Mouse (Mus musculus): Measurements from ENCODE around the gene Ndufc1. TPM values are rescaled to one million over a fixed set of nuclear protein-coding genes. Genes with fewer than 3 reads are reported as not detected.

Gene Ndufc1
- total and polyA plus RNA-seq, 3 experiments, result 115 to 207 TPM; not detected in 1

DNA sequence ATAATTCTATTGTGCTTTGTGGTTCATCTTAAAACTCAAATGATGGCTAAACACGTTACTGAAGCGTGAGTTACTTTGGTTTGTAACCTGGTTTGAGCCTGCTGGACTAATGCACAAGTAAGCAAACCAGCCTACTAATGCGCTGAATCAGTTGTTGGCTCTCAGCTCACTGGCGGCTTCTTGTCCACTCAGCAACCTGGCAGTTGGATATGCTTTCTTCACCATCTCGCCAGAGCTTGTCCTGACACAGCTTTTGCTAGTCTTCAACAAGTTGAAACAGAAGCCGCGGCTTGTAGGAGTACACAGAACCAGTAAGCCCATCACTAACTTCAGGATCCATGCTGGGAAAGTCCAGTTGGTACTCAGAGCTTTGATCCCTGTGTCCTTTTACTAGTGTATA lies 3.7 kb upstream of the Ndufc1 start:
- Histone ChIP-seq H3K36me3 (ENCODE audit: control insufficient read depth in 1 of 2, insufficient read depth in 2 of 2, low read length in 2 of 2) (peaks cover 0 to 15% of the 10 kb centered on the region in 2 experiments; a peak in 2 of 4 replicates), H3K9me3 (replicated peaks; ENCODE audit: insufficient read depth, low read length) (no peaks in the 10 kb centered on the region), H3K4me3 (ENCODE audit: control insufficient read depth in 1 of 2, insufficient read depth in 1 of 2, low read depth in 2 of 2, low read length in 2 of 2) (no peak overlapping the region), H3K4me1 (ENCODE audit: control insufficient read depth in 1 of 2, insufficient read depth in 2 of 2, low read length in 2 of 2) (peaks cover 0 to 9% of the 10 kb centered on the region in 2 experiments; a peak in 3 of 4 replicates), H3K79me2 (ENCODE audit: control insufficient read depth, insufficient read depth, low read length, poor library complexity) (peaks cover 33% of the 10 kb centered on the region), H3K27me3 (ENCODE audit: control insufficient read depth in 1 of 2, insufficient read depth in 2 of 2, low read length in 2 of 2) (no peaks in the 10 kb centered on the region), H3K27ac (ENCODE audit: control insufficient read depth, low read depth, low read length) (no peak overlapping the region), H3K9ac (ENCODE audit: control insufficient read depth, low read depth, low read length, poor library complexity, severe bottlenecking) (no peak overlapping the region)
- no peak for DNase-seq (ENCODE audit: low read depth, low spot score)
- TF ChIP-seq TAL1 (IDR thresholded peaks at IDR 0.05; ENCODE audit: low read length), result no peak
- TF ChIP-seq ETS1 (IDR thresholded peaks at IDR 0.05; ENCODE audit: low read depth, low read length), result no peak
- TF ChIP-seq CTCF (IDR thresholded peaks at IDR 0.05 in 2 of 3, conservative IDR thresholded peaks at IDR 0.05 in 1 of 3; ENCODE audit: control insufficient read depth in 1 of 3, insufficient read depth in 1 of 3, low read depth in 2 of 3, low read length in 3 of 3, poor library complexity in 1 of 3, severe bottlenecking in 1 of 3), result no peak
- no peak for TF ChIP-seq JUND (IDR thresholded peaks at IDR 0.05; ENCODE audit: low read depth, low read length)
- TF ChIP-seq POLR2A (IDR thresholded peaks at IDR 0.05; ENCODE audit: control insufficient read depth in 1 of 2, insufficient read depth in 1 of 2, low read depth in 1 of 2, low read length in 2 of 2, poor library complexity in 1 of 2), result no peak
- TF ChIP-seq MAZ (IDR thresholded peaks at IDR 0.05; ENCODE audit: low read depth, low read length), result no peak
- TF ChIP-seq ZKSCAN1 (IDR thresholded peaks at IDR 0.05; ENCODE audit: low read depth, low read length), result no peak
- TF ChIP-seq MYC (IDR thresholded peaks at IDR 0.05; ENCODE audit: low read depth, low read length), result no peak
- TF ChIP-seq TCF12 (IDR thresholded peaks at IDR 0.05; ENCODE audit: low read depth, low read length), result no peak
- TF ChIP-seq ZC3H11A (IDR thresholded peaks at IDR 0.05; ENCODE audit: low read depth, low read length), result no peak
- no peak for TF ChIP-seq ELF1 (IDR thresholded peaks at IDR 0.05; ENCODE audit: low read depth, low read length)
- TF ChIP-seq POLR2AphosphoS2 (IDR thresholded peaks at IDR 0.05; ENCODE audit: low read length), result no peak
- no peak for TF ChIP-seq HCFC1 (IDR thresholded peaks at IDR 0.05; ENCODE audit: low read depth, low read length)
- no peak for TF ChIP-seq CHD1 (IDR thresholded peaks at IDR 0.05; ENCODE audit: low read depth, low read length)
- no peak for TF ChIP-seq GABPA (IDR thresholded peaks at IDR 0.05; ENCODE audit: low read depth, low read length)
- no peak for TF ChIP-seq MAX (IDR thresholded peaks at IDR 0.05; ENCODE audit: low read length)
- TF ChIP-seq MAFK (IDR thresholded peaks at IDR 0.05; ENCODE audit: borderline replicate concordance, low read depth, low read length), result no peak
- no peak for TF ChIP-seq SMC3 (IDR thresholded peaks at IDR 0.05; ENCODE audit: low read depth, low read length)

DNA sequence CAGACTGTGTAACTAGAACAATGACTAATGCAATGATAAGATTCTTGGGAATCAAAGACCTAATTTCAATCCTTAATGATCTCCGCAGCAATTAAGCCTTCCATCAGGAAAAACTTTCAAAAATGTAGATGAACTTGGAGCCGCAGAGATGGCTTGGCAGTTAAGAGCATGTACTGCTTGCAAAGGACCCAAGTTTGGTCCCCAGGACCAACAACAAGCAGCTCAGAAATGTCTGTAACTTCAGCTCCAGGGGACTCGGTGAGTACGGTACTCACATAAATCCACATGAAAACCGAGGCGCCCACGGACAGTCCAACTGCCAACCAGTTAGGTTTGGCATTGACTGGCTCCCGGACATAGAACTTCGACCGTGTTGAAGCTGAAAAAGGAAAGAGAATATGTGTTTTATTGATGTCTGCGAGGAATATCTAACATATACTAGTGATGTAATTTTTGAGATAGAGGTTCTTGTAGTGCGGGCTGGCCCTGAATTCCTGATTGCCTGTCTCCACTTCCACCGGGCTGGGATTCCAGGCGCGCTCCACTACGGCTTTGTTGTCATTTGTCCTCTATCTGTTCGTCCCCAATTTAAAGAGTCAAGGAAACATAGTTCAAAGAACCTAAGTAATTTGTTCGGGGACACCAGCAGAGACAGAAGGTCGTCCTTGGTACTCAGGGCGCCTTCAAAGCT lies 773 bp downstream of the Ndufc1 start:
- Histone ChIP-seq H3K9ac (ENCODE audit: control insufficient read depth, low read depth, low read length, poor library complexity, severe bottlenecking) (peak overlapping the region; percentile 99), H3K4me1 (ENCODE audit: control insufficient read depth in 1 of 2, insufficient read depth in 2 of 2, low read length in 2 of 2) (peaks cover 0 to 3% of the 10 kb centered on the region in 2 experiments; a peak in 2 of 4 replicates), H3K9me3 (replicated peaks; ENCODE audit: insufficient read depth, low read length) (no peaks in the 10 kb centered on the region), H3K27ac (ENCODE audit: control insufficient read depth, low read depth, low read length) (peak overlapping the region; percentile 86), H3K4me3 (ENCODE audit: control insufficient read depth in 1 of 2, insufficient read depth in 1 of 2, low read depth in 2 of 2, low read length in 2 of 2) (peak overlapping the region; percentile 93 to 100), H3K36me3 (ENCODE audit: control insufficient read depth in 1 of 2, insufficient read depth in 2 of 2, low read length in 2 of 2) (peaks cover 10 to 12% of the 10 kb centered on the region in 2 experiments), H3K27me3 (ENCODE audit: control insufficient read depth in 1 of 2, insufficient read depth in 2 of 2, low read length in 2 of 2) (no peaks in the 10 kb centered on the region), H3K79me2 (ENCODE audit: control insufficient read depth, insufficient read depth, low read length, poor library complexity) (peaks cover 10% of the 10 kb centered on the region)
- TF ChIP-seq MXI1 (IDR thresholded peaks at IDR 0.05; ENCODE audit: low read depth, low read length) (no peak), ELF1 (IDR thresholded peaks at IDR 0.05; ENCODE audit: low read depth, low read length) (no peak), NRF1 (IDR thresholded peaks at IDR 0.05; ENCODE audit: insufficient read depth, low read depth, low read length, poor library complexity, severe bottlenecking) (no peak), SMC3 (IDR thresholded peaks at IDR 0.05; ENCODE audit: low read depth, low read length) (no peak), POLR2AphosphoS2 (IDR thresholded peaks at IDR 0.05; ENCODE audit: low read length) (no peak), POLR2AphosphoS5 (IDR thresholded peaks at IDR 0.05; ENCODE audit: borderline replicate concordance, low read depth, low read length) (no peak), BHLHE40 (IDR thresholded peaks at IDR 0.05; ENCODE audit: borderline replicate concordance, low read depth, low read length) (no peak), CHD1 (IDR thresholded peaks at IDR 0.05; ENCODE audit: low read depth, low read length) (no peak), MYC (IDR thresholded peaks at IDR 0.05; ENCODE audit: low read depth, low read length) (no peak), GATA1 (IDR thresholded peaks at IDR 0.05; ENCODE audit: low read depth, low read length) (no peak), ZC3H11A (IDR thresholded peaks at IDR 0.05; ENCODE audit: low read depth, low read length) (no peak), POLR2A (IDR thresholded peaks at IDR 0.05; ENCODE audit: control insufficient read depth in 1 of 2, insufficient read depth in 1 of 2, low read depth in 1 of 2, low read length in 2 of 2, poor library complexity in 1 of 2) (no peak), KAT2A (conservative IDR thresholded peaks at IDR 0.05; ENCODE audit: low read depth, low read length) (no peak), ZKSCAN1 (IDR thresholded peaks at IDR 0.05; ENCODE audit: low read depth, low read length) (no peak)
- no peak for DNase-seq (ENCODE audit: low read depth, low spot score)
